Mouse (Mus musculus): ENCODE results near the gene Kif13a.

Gene Kif13a

GRCm38 (mm10) chr13:46728411-46728810, 201.3 kb downstream of the Kif13a start:
- no peak for DNase-seq (ENCODE audit: low spot score in 2 of 2)

- DNase-seq (ENCODE audit: low spot score in 2 of 2) = peak; percentile 100
These were observed 201.8 kb downstream of the Kif13a start, which contains the start of gene Nup153 for GRCm38 (mm10) chr13:46727837-46728268. Gene Nup153, minus strand, starts transcription at chr13:46727940.

- peak; percentile 48 to 55 for DNase-seq (ENCODE audit: low spot score in 2 of 2)
These were observed 202.4 kb downstream of the Kif13a start for GRCm38 (mm10) chr13:46727038-46727836.

GRCm38 (mm10) chr13:46726288-46727037, 203.2 kb downstream of the Kif13a start:
- peak in 1 of 2 experiments; percentile 17 for DNase-seq (ENCODE audit: low spot score in 2 of 2)

- no peak for DNase-seq (ENCODE audit: low spot score in 2 of 2)
These were observed 204.4 kb downstream of the Kif13a start for GRCm38 (mm10) chr13:46725227-46725626.

- DNase-seq (ENCODE audit: low spot score in 2 of 2) = no peak
These were observed 205.3 kb downstream of the Kif13a start for GRCm38 (mm10) chr13:46724371-46724770.

- no peak for DNase-seq (ENCODE audit: low spot score in 2 of 2)
These were observed 208.7 kb downstream of the Kif13a start for GRCm38 (mm10) chr13:46721009-46721408.

- DNase-seq (ENCODE audit: low spot score in 2 of 2) = no peak
These were observed 210.7 kb downstream of the Kif13a start for GRCm38 (mm10) chr13:46718893-46719400.

- no peak for DNase-seq (ENCODE audit: low spot score in 2 of 2)
These were observed 213.6 kb downstream of the Kif13a start for GRCm38 (mm10) chr13:46715976-46716639.

- DNase-seq (ENCODE audit: low spot score in 2 of 2) = no peak
These were observed 216.2 kb downstream of the Kif13a start for GRCm38 (mm10) chr13:46713486-46713885.

GRCm38 (mm10) chr13:46703138-46703537, 226.5 kb downstream of the Kif13a start:
- DNase-seq (ENCODE audit: low spot score in 2 of 2) = no peak

- DNase-seq (ENCODE audit: low spot score in 2 of 2) = no peak
These were observed 228.2 kb downstream of the Kif13a start for GRCm38 (mm10) chr13:46701486-46701885.

- no peak for DNase-seq (ENCODE audit: low spot score in 2 of 2)
These were observed 230.3 kb downstream of the Kif13a start for GRCm38 (mm10) chr13:46699372-46699771.
